ENCODE assay signal across 8 mouse cellular contexts in the genomic region with DNA sequence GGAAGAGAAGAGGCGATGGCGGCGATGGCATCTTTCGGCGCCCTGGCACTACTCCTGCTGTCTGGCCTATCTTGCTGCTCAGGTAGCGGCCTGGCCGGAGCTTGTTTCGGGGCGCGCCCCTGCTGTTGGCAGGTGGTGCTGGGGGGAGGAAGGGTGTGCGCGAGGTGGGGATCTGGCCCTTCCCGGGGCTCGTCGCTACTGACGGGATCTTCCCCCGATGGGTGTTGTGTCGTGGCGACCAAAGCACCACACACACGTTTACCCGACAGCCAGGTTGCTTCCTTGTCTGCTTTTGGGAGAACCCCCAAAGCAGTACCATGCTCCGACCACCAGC. TPM values are rescaled to one million over a fixed set of nuclear protein-coding genes. Genes with fewer than 3 reads are reported as not detected.
DNase-seq lines count a peak whose midpoint lies in the region; ATAC-seq and TF ChIP-seq lines count a peak whose summit lies in the region.

No protein-coding gene starts in this region.

- no peak for TF ChIP-seq RAD21 in MEL (IDR thresholded peaks at IDR 0.05; ENCODE audit: low read depth, low read length)

- peak overlapping the region; percentile 68 for H3K4me2 ChIP-seq in heart, embryonic 16.5 days (ENCODE audit: low read depth, low read length)
- peak overlapping the region; percentile 55 for H3K4me2 ChIP-seq in hindbrain, embryonic 11.5 days (replicated peaks; ENCODE audit: low read depth, low read length)
- H3K4me2 ChIP-seq in midbrain, embryonic 11.5 days, result peak overlapping the region; percentile 41

- WGBS in heart, embryonic 16.5 days, result 16% methylated on average over 22 of the region's 22 CpGs
- WGBS in hindbrain, embryonic 11.5 days, result 14% methylated on average over 15 of the region's 22 CpGs
- 20% methylated on average over 21 of the region's 22 CpGs for WGBS in midbrain, embryonic 11.5 days

- H3K27me3 ChIP-seq in heart, embryonic 16.5 days (ENCODE audit: control insufficient read depth, insufficient read depth, low read length), result no peaks in the 10 kb centered on the region; the same call in 1 of the 2 replicates
- no peaks in the 10 kb centered on the region for H3K27me3 ChIP-seq in MEL (ENCODE audit: control insufficient read depth in 1 of 2, insufficient read depth in 2 of 2, low read length in 2 of 2)
- no peaks in the 10 kb centered on the region for H3K27me3 ChIP-seq in hindbrain, embryonic 11.5 days (ENCODE audit: control insufficient read depth, insufficient read depth, low read length)
- H3K27me3 ChIP-seq in midbrain, embryonic 11.5 days (ENCODE audit: control insufficient read depth, insufficient read depth, low read length), result no peaks in the 10 kb centered on the region

- no peak for TF ChIP-seq POLR2A in MEL (IDR thresholded peaks at IDR 0.05; ENCODE audit: control insufficient read depth in 1 of 2, insufficient read depth in 1 of 2, low read depth in 1 of 2, low read length in 2 of 2, poor library complexity in 1 of 2)

- no peaks in the 10 kb centered on the region; the same call in 1 of the 2 replicates for H3K36me3 ChIP-seq in heart, embryonic 16.5 days (ENCODE audit: control insufficient read depth, insufficient read depth)
- H3K36me3 ChIP-seq in MEL (ENCODE audit: control insufficient read depth in 1 of 2, insufficient read depth in 2 of 2, low read length in 2 of 2), result peaks cover 6 to 20% of the 10 kb centered on the region in 2 experiments; a peak in 3 of 4 replicates
- H3K36me3 ChIP-seq in hindbrain, embryonic 11.5 days (ENCODE audit: control insufficient read depth, insufficient read depth, low read length), result no peaks in the 10 kb centered on the region
- H3K36me3 ChIP-seq in midbrain, embryonic 11.5 days (ENCODE audit: control insufficient read depth, insufficient read depth, low read length), result no peaks in the 10 kb centered on the region

- peaks cover 13% of the 10 kb centered on the region for H3K4me1 ChIP-seq in heart, embryonic 16.5 days (ENCODE audit: control insufficient read depth, insufficient read depth, low read length)
- H3K4me1 ChIP-seq in MEL (ENCODE audit: control insufficient read depth in 1 of 2, insufficient read depth in 2 of 2, low read length in 2 of 2), result peaks cover 0 to 18% of the 10 kb centered on the region in 2 experiments; a peak in 3 of 4 replicates
- no peaks in the 10 kb centered on the region for H3K4me1 ChIP-seq in hindbrain, embryonic 11.5 days (replicated peaks; ENCODE audit: control insufficient read depth, insufficient read depth, low read length)
- H3K4me1 ChIP-seq in midbrain, embryonic 11.5 days (ENCODE audit: control insufficient read depth, insufficient read depth, low read length), result peaks cover 2% of the 10 kb centered on the region; the same call in 1 of the 2 replicates

- peak overlapping the region; percentile 95 for H3K27ac ChIP-seq in heart, embryonic 16.5 days (ENCODE audit: low read length)
- peak overlapping the region; percentile 66 for H3K27ac ChIP-seq in MEL (ENCODE audit: control insufficient read depth, low read depth, low read length)
- peak overlapping the region; percentile 51 for H3K27ac ChIP-seq in hindbrain, embryonic 11.5 days (ENCODE audit: low read depth, low read length)
- 0 out of 2 replicates have a peak overlapping the region, but pooled peaks have one; percentile 40 for H3K27ac ChIP-seq in midbrain, embryonic 11.5 days (ENCODE audit: low read depth, low read length)

- TF ChIP-seq EP300 in MEL (IDR thresholded peaks at IDR 0.05; ENCODE audit: low read depth in 1 of 2, low read length in 2 of 2), result no peak

- no peak for TF ChIP-seq CTCF in MEL (IDR thresholded peaks at IDR 0.05 in 2 of 3, conservative IDR thresholded peaks at IDR 0.05 in 1 of 3; ENCODE audit: control insufficient read depth in 1 of 3, insufficient read depth in 1 of 3, low read depth in 2 of 3, low read length in 3 of 3, poor library complexity in 1 of 3, severe bottlenecking in 1 of 3)

- H3K9ac ChIP-seq in heart, embryonic 16.5 days (ENCODE audit: low read length), result peak overlapping the region; percentile 79
- H3K9ac ChIP-seq in MEL (ENCODE audit: control insufficient read depth, low read depth, low read length, poor library complexity, severe bottlenecking), result peak overlapping the region; percentile 93
- peak overlapping the region; percentile 71 for H3K9ac ChIP-seq in hindbrain, embryonic 11.5 days (ENCODE audit: low read depth, low read length)
- H3K9ac ChIP-seq in midbrain, embryonic 11.5 days (ENCODE audit: low read length), result peak overlapping the region; percentile 74

- no peaks in the 10 kb centered on the region for H3K9me3 ChIP-seq in heart, embryonic 16.5 days (replicated peaks; ENCODE audit: control insufficient read depth, low read length)
- H3K9me3 ChIP-seq in MEL (replicated peaks; ENCODE audit: insufficient read depth, low read length), result no peaks in the 10 kb centered on the region
- no peaks in the 10 kb centered on the region for H3K9me3 ChIP-seq in hindbrain, embryonic 11.5 days (ENCODE audit: control insufficient read depth, low read length)
- no peaks in the 10 kb centered on the region for H3K9me3 ChIP-seq in midbrain, embryonic 11.5 days (ENCODE audit: control insufficient read depth, low read length)

- no peak for DNase-seq in heart, postnatal 4 days
- no peak for DNase-seq in MEL (ENCODE audit: low read depth, low spot score)
- DNase-seq in hindbrain, embryonic 11.5 days (ENCODE audit: low spot score), result no peak
- DNase-seq in midbrain, embryonic 11.5 days (ENCODE audit: low spot score, missing footprints), result no peak
- DNase-seq in frontal cortex, postnatal 14 days (ENCODE audit: low spot score in 2 of 2), result no peak
- no peak for DNase-seq in thymus, postnatal 25 days
- DNase-seq in c-Kit-positive CD71-positive TER-119-positive erythroid progenitor cells, embryonic 14.5 days (ENCODE audit: low spot score), result no peak

- ATAC-seq in heart, embryonic 16.5 days (replicated peaks; ENCODE audit: extremely low read depth, insufficient read depth, low FRiP score), result peak; percentile 2; the same call in 1 of the 2 replicates
- ATAC-seq in hindbrain, embryonic 11.5 days (ENCODE audit: low FRiP score), result no peak
- no peak for ATAC-seq in midbrain, embryonic 11.5 days (ENCODE audit: low FRiP score)

- peaks cover 57% of the 10 kb centered on the region for H3K79me2 ChIP-seq in MEL (ENCODE audit: control insufficient read depth, insufficient read depth, low read length, poor library complexity)

- H3K4me3 ChIP-seq in heart, embryonic 16.5 days (ENCODE audit: low read length), result peak overlapping the region; percentile 74
- H3K4me3 ChIP-seq in MEL (ENCODE audit: control insufficient read depth in 1 of 2, insufficient read depth in 1 of 2, low read depth in 2 of 2, low read length in 2 of 2), result peak overlapping the region; percentile 68 to 88
- peak overlapping the region; percentile 54 for H3K4me3 ChIP-seq in hindbrain, embryonic 11.5 days (ENCODE audit: low read depth, low read length)
- peak overlapping the region; percentile 52 for H3K4me3 ChIP-seq in midbrain, embryonic 11.5 days (ENCODE audit: low read depth, low read length)

RNA-seq across cellular contexts. Expression of gene Ssr4, which starts 0.4 kb away (rescaled TPM):
- polyA plus RNA-seq in heart, embryonic 16.5 days (2015; fragmentation: Nextera tagmentation; extraction: Ambion mirVana), result 155 TPM in 2 replicates
- 100 to 1,000 TPM; 107 to 109 TPM for total RNA-seq in heart, postnatal 4 days (2021)
- 256 and 283 TPM in 2 replicates for total RNA-seq in MEL (2012; rRNA removed)
- polyA plus RNA-seq in MEL (2012; ENCODE audit: insufficient read depth in 1 of 2, insufficient read length in 2 of 2, low read depth in 1 of 2, low replicate concordance in 2 of 2, missing spikeins in 1 of 2), result 100 to 1,000 TPM in 1 of 2 experiments, not detected in 1; 343 TPM
- polyA plus RNA-seq in hindbrain, embryonic 11.5 days (2014; fragmentation: Nextera tagmentation; extraction: Ambion mirVana), result 134 and 140 TPM in 2 replicates
- 123 and 125 TPM in 2 replicates for polyA plus RNA-seq in midbrain, embryonic 11.5 days (2014; fragmentation: Nextera tagmentation; extraction: Ambion mirVana)

RNA-seq across cellular contexts. Expression of gene Idh3g, which starts 0.5 kb away (rescaled TPM):
- 523 and 569 TPM in 2 replicates for polyA plus RNA-seq in heart, embryonic 16.5 days (2015; fragmentation: Nextera tagmentation; extraction: Ambion mirVana)
- 100 to 1,000 TPM; 401 to 448 TPM for total RNA-seq in heart, postnatal 4 days (2021)
- 232 and 248 TPM in 2 replicates for total RNA-seq in MEL (2012; rRNA removed)
- polyA plus RNA-seq in MEL (2012; ENCODE audit: insufficient read depth in 1 of 2, insufficient read length in 2 of 2, low read depth in 1 of 2, low replicate concordance in 2 of 2, missing spikeins in 1 of 2), result 100 to 1,000 TPM in 1 of 2 experiments, not detected in 1; 296 TPM
- 191 and 206 TPM in 2 replicates for polyA plus RNA-seq in hindbrain, embryonic 11.5 days (2014; fragmentation: Nextera tagmentation; extraction: Ambion mirVana)
- 182 and 185 TPM in 2 replicates for polyA plus RNA-seq in midbrain, embryonic 11.5 days (2014; fragmentation: Nextera tagmentation; extraction: Ambion mirVana)

RNA-seq across cellular contexts. Expression of gene Srpk3, which starts 13.0 kb away (rescaled TPM):
- polyA plus RNA-seq in heart, embryonic 16.5 days (2015; fragmentation: Nextera tagmentation; extraction: Ambion mirVana), result 94.7 and 97.5 TPM in 2 replicates
- total RNA-seq in heart, postnatal 4 days (2021), result 10 to 100 TPM; 49.2 to 50.9 TPM
- total RNA-seq in MEL (2012; rRNA removed), result 0.20 and 0.31 TPM in 2 replicates
- under 1 TPM in 1 of 2 experiments, not detected in 1; 0.17 TPM for polyA plus RNA-seq in MEL (2012; ENCODE audit: insufficient read depth in 1 of 2, insufficient read length in 2 of 2, low read depth in 1 of 2, low replicate concordance in 2 of 2, missing spikeins in 1 of 2)
- 1.3 and 1.6 TPM in 2 replicates for polyA plus RNA-seq in hindbrain, embryonic 11.5 days (2014; fragmentation: Nextera tagmentation; extraction: Ambion mirVana)
- 0.72 and 0.78 TPM in 2 replicates for polyA plus RNA-seq in midbrain, embryonic 11.5 days (2014; fragmentation: Nextera tagmentation; extraction: Ambion mirVana)

RNA-seq across cellular contexts. Expression of gene Plxnb3, which starts 30.3 kb away (rescaled TPM):
- 0.54 and 0.71 TPM in 2 replicates for polyA plus RNA-seq in heart, embryonic 16.5 days (2015; fragmentation: Nextera tagmentation; extraction: Ambion mirVana)
- under 1 TPM; 0.54 to 0.67 TPM for total RNA-seq in heart, postnatal 4 days (2021)
- total RNA-seq in MEL (2012; rRNA removed), result not detected in 2 replicates
- polyA plus RNA-seq in MEL (2012; ENCODE audit: insufficient read depth in 1 of 2, insufficient read length in 2 of 2, low read depth in 1 of 2, low replicate concordance in 2 of 2, missing spikeins in 1 of 2), result under 1 TPM in 1 of 2 experiments, not detected in 1; 0.10 TPM
- 0.28 TPM in 1 of 2 replicates, not detected in the other for polyA plus RNA-seq in hindbrain, embryonic 11.5 days (2014; fragmentation: Nextera tagmentation; extraction: Ambion mirVana)
- polyA plus RNA-seq in midbrain, embryonic 11.5 days (2014; fragmentation: Nextera tagmentation; extraction: Ambion mirVana), result not detected in 2 replicates

RNA-seq across cellular contexts. Expression of gene Pdzd4, which starts 37.6 kb away (rescaled TPM):
- polyA plus RNA-seq in heart, embryonic 16.5 days (2015; fragmentation: Nextera tagmentation; extraction: Ambion mirVana), result 0.32 and 0.45 TPM in 2 replicates
- total RNA-seq in heart, postnatal 4 days (2021), result 1 to 10 TPM; 3.2 to 3.4 TPM
- 0.46 and 0.49 TPM in 2 replicates for total RNA-seq in MEL (2012; rRNA removed)
- polyA plus RNA-seq in MEL (2012; ENCODE audit: insufficient read depth in 1 of 2, insufficient read length in 2 of 2, low read depth in 1 of 2, low replicate concordance in 2 of 2, missing spikeins in 1 of 2), result 1 to 10 TPM in 1 of 2 experiments, not detected in 1; 2.7 TPM
- polyA plus RNA-seq in hindbrain, embryonic 11.5 days (2014; fragmentation: Nextera tagmentation; extraction: Ambion mirVana), result 1.4 and 1.6 TPM in 2 replicates
- polyA plus RNA-seq in midbrain, embryonic 11.5 days (2014; fragmentation: Nextera tagmentation; extraction: Ambion mirVana), result 0.86 and 1.1 TPM in 2 replicates

Comparison
In these comparisons a context has a peak if more than half of its experiments do, and no peak if none do; other contexts are left out.
1. H3K27ac ChIP-seq: peak in every context shown above with its lines; median percentile 95 in heart, embryonic 16.5 days; 66 in MEL; 51 in hindbrain, embryonic 11.5 days; 40 in midbrain, embryonic 11.5 days.
2. RNA of gene Srpk3, which starts 13.0 kb away (polyA plus RNA-seq): 94.7 to 97.5 TPM in heart, embryonic 16.5 days; 1.3 to 1.6 TPM in hindbrain, embryonic 11.5 days, 0.72 to 0.78 TPM in midbrain, embryonic 11.5 days and 0.17 TPM in MEL; every median in the first group is over 10 times any median in the second.
3. Peak in every context shown above with its lines, with median percentiles within 50 percentile points of each other: H3K4me2 ChIP-seq, H3K4me3 ChIP-seq and H3K9ac ChIP-seq.